Mouse (Mus musculus): ENCODE measurements around the gene Anks6. TPM values are rescaled to one million over a fixed set of nuclear protein-coding genes. Genes with fewer than 3 reads are reported as not detected.

The Anks6 gene
- polyA plus RNA-seq, 1 experiment from 2014 or later = 4.2 TPM

GRCm38 (mm10) chr4:47012476-47012875 is 44.8 kb downstream of the Anks6 start:
- no peak overlapping the region for H3K4me2 ChIP-seq (ENCODE audit: low read depth)
- H3K27me3 ChIP-seq (ENCODE audit: control insufficient read depth, insufficient read depth, low read length) = no peaks in the 10 kb centered on the region
- DNase-seq (ENCODE audit: low spot score) = no peak
- no peaks in the 10 kb centered on the region for H3K9me3 ChIP-seq (ENCODE audit: control insufficient read depth, low read length)
- 71% methylated on average over 10 of the region's 10 CpGs for WGBS
- no peak overlapping the region for H3K9ac ChIP-seq (ENCODE audit: low read length)
- H3K27ac ChIP-seq (ENCODE audit: low read depth, low read length) = no peak overlapping the region
- H3K4me1 ChIP-seq (ENCODE audit: control insufficient read depth, insufficient read depth, low read length) = no peaks in the 10 kb centered on the region
- H3K36me3 ChIP-seq (ENCODE audit: control insufficient read depth, insufficient read depth, low read length) = no peaks in the 10 kb centered on the region
- no peak for ATAC-seq (ENCODE audit: insufficient read depth, low FRiP score, low TSS enrichment)
- no peak overlapping the region for H3K4me3 ChIP-seq (ENCODE audit: low read depth, low read length)

- Histone ChIP-seq H3K9ac (ENCODE audit: low read length) (no peak overlapping the region), H3K4me2 (ENCODE audit: low read depth) (no peak overlapping the region), H3K4me3 (ENCODE audit: low read depth, low read length) (no peak overlapping the region), H3K9me3 (ENCODE audit: control insufficient read depth, low read length) (no peaks in the 10 kb centered on the region), H3K4me1 (ENCODE audit: control insufficient read depth, insufficient read depth, low read length) (no peaks in the 10 kb centered on the region), H3K27ac (ENCODE audit: low read depth, low read length) (no peak overlapping the region), H3K27me3 (ENCODE audit: control insufficient read depth, insufficient read depth, low read length) (no peaks in the 10 kb centered on the region), H3K36me3 (ENCODE audit: control insufficient read depth, insufficient read depth, low read length) (no peaks in the 10 kb centered on the region)
- DNase-seq (ENCODE audit: low spot score) (no peak), ATAC-seq (ENCODE audit: insufficient read depth, low FRiP score, low TSS enrichment) (no peak)
- whole genome bisulfite sequencing = 60% methylated on average over 12 of the region's 12 CpGs
Observed at GRCm38 (mm10) chr4:47010400-47011231, 46.6 kb downstream of the Anks6 start.

- DNase-seq (ENCODE audit: low spot score) (no peak), ATAC-seq (ENCODE audit: insufficient read depth, low FRiP score, low TSS enrichment) (no peak)
- H3K4me2 ChIP-seq (ENCODE audit: low read depth) = no peak overlapping the region
- H3K27me3 ChIP-seq (ENCODE audit: control insufficient read depth, insufficient read depth, low read length) = no peaks in the 10 kb centered on the region
- WGBS = 74% methylated on average over 8 of the region's 8 CpGs
- H3K4me1 ChIP-seq (ENCODE audit: control insufficient read depth, insufficient read depth, low read length) = no peaks in the 10 kb centered on the region
- H3K9me3 ChIP-seq (ENCODE audit: control insufficient read depth, low read length) = no peaks in the 10 kb centered on the region
- no peak overlapping the region for H3K4me3 ChIP-seq (ENCODE audit: low read depth, low read length)
- H3K9ac ChIP-seq (ENCODE audit: low read length) = no peak overlapping the region
- no peaks in the 10 kb centered on the region for H3K36me3 ChIP-seq (ENCODE audit: control insufficient read depth, insufficient read depth, low read length)
- no peak overlapping the region for H3K27ac ChIP-seq (ENCODE audit: low read depth, low read length)
Observed at GRCm38 (mm10) chr4:47000626-47001395, 56.4 kb downstream of the Anks6 start.

- H3K9me3 ChIP-seq (ENCODE audit: control insufficient read depth, low read length) = no peaks in the 10 kb centered on the region
- ATAC-seq (ENCODE audit: insufficient read depth, low FRiP score, low TSS enrichment) = no peak
- H3K4me1 ChIP-seq (ENCODE audit: control insufficient read depth, insufficient read depth, low read length) = no peaks in the 10 kb centered on the region
- WGBS = 79% methylated on average over 2 of the region's 2 CpGs
- no peaks in the 10 kb centered on the region for H3K36me3 ChIP-seq (ENCODE audit: control insufficient read depth, insufficient read depth, low read length)
- no peak overlapping the region for H3K9ac ChIP-seq (ENCODE audit: low read length)
- H3K27ac ChIP-seq (ENCODE audit: low read depth, low read length) = no peak overlapping the region
- DNase-seq (ENCODE audit: low spot score) = no peak
- no peak overlapping the region for H3K4me2 ChIP-seq (ENCODE audit: low read depth)
- no peak overlapping the region for H3K4me3 ChIP-seq (ENCODE audit: low read depth, low read length)
- peaks cover 7% of the 10 kb centered on the region for H3K27me3 ChIP-seq (ENCODE audit: control insufficient read depth, insufficient read depth, low read length)
Observed at GRCm38 (mm10) chr4:46997969-46998368, 59.3 kb downstream of the Anks6 start.

- H3K27ac ChIP-seq (ENCODE audit: low read depth, low read length) = no peak overlapping the region
- H3K9ac ChIP-seq (ENCODE audit: low read length) = no peak overlapping the region
- H3K9me3 ChIP-seq (ENCODE audit: control insufficient read depth, low read length) = no peaks in the 10 kb centered on the region
- no peak overlapping the region for H3K4me2 ChIP-seq (ENCODE audit: low read depth)
- H3K4me1 ChIP-seq (ENCODE audit: control insufficient read depth, insufficient read depth, low read length) = peaks cover 10% of the 10 kb centered on the region
- no peak for ATAC-seq (ENCODE audit: insufficient read depth, low FRiP score, low TSS enrichment)
- 6% methylated on average over 8 of the region's 8 CpGs for WGBS
- peak; percentile 63 for DNase-seq (ENCODE audit: low spot score)
- no peaks in the 10 kb centered on the region for H3K36me3 ChIP-seq (ENCODE audit: control insufficient read depth, insufficient read depth, low read length)
- peaks cover 44% of the 10 kb centered on the region for H3K27me3 ChIP-seq (ENCODE audit: control insufficient read depth, insufficient read depth, low read length)
- no peak overlapping the region for H3K4me3 ChIP-seq (ENCODE audit: low read depth, low read length)
Observed at GRCm38 (mm10) chr4:46992827-46993473, 64.3 kb downstream of the Anks6 start.

GRCm38 (mm10) chr4:46991959-46992316 is 65.3 kb downstream of the Anks6 start:
- peaks cover 44% of the 10 kb centered on the region for H3K27me3 ChIP-seq (ENCODE audit: control insufficient read depth, insufficient read depth, low read length)
- WGBS = 1% methylated on average over 21 of the region's 31 CpGs
- ATAC-seq (ENCODE audit: insufficient read depth, low FRiP score, low TSS enrichment) = 0 out of 2 replicates have a peak, but pooled peaks have one; percentile 18

GRCm38 (mm10) chr4:46991016-46991958 is 65.9 kb downstream of the Anks6 start, which contains the start of gene Gabbr2:
Gene Gabbr2, minus strand, starts transcription at chr4:46991873.
- under 1% methylated on average over 73 of the region's 134 CpGs for WGBS
- H3K9me3 ChIP-seq (ENCODE audit: control insufficient read depth, low read length) = no peaks in the 10 kb centered on the region
- DNase-seq (ENCODE audit: low spot score) (peak; percentile 59), ATAC-seq (ENCODE audit: insufficient read depth, low FRiP score, low TSS enrichment) (peak; percentile 75; the same call in 1 of the 2 replicates)
- H3K27me3 ChIP-seq (ENCODE audit: control insufficient read depth, insufficient read depth, low read length) = peaks cover 44% of the 10 kb centered on the region
- 0 out of 2 replicates have a peak within 1 kb of the TSS, but pooled peaks have one; percentile 27 for H3K27ac ChIP-seq (ENCODE audit: low read depth, low read length)
- H3K36me3 ChIP-seq (ENCODE audit: control insufficient read depth, insufficient read depth, low read length) = no peaks in the 10 kb centered on the region
- peak within 1 kb of the TSS; percentile 91 for H3K4me2 ChIP-seq (ENCODE audit: low read depth)
- peak within 1 kb of the TSS; percentile 56 for H3K9ac ChIP-seq (ENCODE audit: low read length)
- peak within 1 kb of the TSS; percentile 55 for H3K4me3 ChIP-seq (ENCODE audit: low read depth, low read length)
- H3K4me1 ChIP-seq (ENCODE audit: control insufficient read depth, insufficient read depth, low read length) = peaks cover 10% of the 10 kb centered on the region

More at GRCm38 (mm10) chr4:46991959-46992316, 65.3 kb downstream of the Anks6 start:
- Histone ChIP-seq H3K4me2 (ENCODE audit: low read depth) (peak overlapping the region; percentile 91), H3K36me3 (ENCODE audit: control insufficient read depth, insufficient read depth, low read length) (no peaks in the 10 kb centered on the region), H3K4me3 (ENCODE audit: low read depth, low read length) (peak overlapping the region; percentile 55), H3K4me1 (ENCODE audit: control insufficient read depth, insufficient read depth, low read length) (peaks cover 10% of the 10 kb centered on the region), H3K27ac (ENCODE audit: low read depth, low read length) (no peak overlapping the region), H3K9me3 (ENCODE audit: control insufficient read depth, low read length) (no peaks in the 10 kb centered on the region), H3K9ac (ENCODE audit: low read length) (peak overlapping the region; percentile 56)
- no peak for DNase-seq (ENCODE audit: low spot score)

All from neural tube, embryonic 11.5 days (tissue).